Mouse (Mus musculus): ENCODE results near the gene Elf2. TPM values are rescaled to one million over a fixed set of nuclear protein-coding genes. Genes with fewer than 3 reads are reported as not detected.

Gene Elf2
- polyA plus RNA-seq, 1 experiment: 18.2 TPM

DNA sequence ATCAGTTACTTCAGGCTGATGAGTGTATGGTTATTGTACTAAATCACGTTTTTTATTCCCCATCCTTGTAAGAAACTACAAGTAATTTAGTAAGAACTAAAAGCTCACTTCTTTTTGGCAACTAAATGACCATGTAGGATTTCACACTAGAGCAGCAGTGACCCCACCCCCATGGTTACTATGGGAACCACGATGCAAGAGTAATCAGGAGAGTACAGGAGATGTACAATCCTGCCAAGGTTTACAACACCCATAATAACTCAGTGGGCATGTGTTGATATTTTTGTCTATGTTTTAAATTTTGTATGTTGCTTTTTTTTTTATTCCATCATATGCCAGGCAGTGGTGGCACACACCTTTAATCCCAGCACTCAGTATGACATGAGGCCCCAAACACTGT, 45.2 kb downstream of the Elf2 start:
- TF ChIP-seq MAX (IDR thresholded peaks at IDR 0.05; ENCODE audit: low read depth): no peak
- no peak for TF ChIP-seq TCF12 (IDR thresholded peaks at IDR 0.05; ENCODE audit: insufficient read depth, poor library complexity, severe bottlenecking)
- TF ChIP-seq USF1 (IDR thresholded peaks at IDR 0.05; ENCODE audit: low read depth): no peak
- no peak for TF ChIP-seq TCF3 (IDR thresholded peaks at IDR 0.05; ENCODE audit: insufficient read length, low read depth)
- no peak for TF ChIP-seq REST (IDR thresholded peaks at IDR 0.05; ENCODE audit: insufficient read depth, insufficient read length)
- no peak for TF ChIP-seq POLR2A (IDR thresholded peaks at IDR 0.05; ENCODE audit: insufficient read length, low read depth)
- no peak for TF ChIP-seq POLR2AphosphoS2 (IDR thresholded peaks at IDR 0.05; ENCODE audit: insufficient read length, low read depth)
- TF ChIP-seq MYOD1 (IDR thresholded peaks at IDR 0.05; ENCODE audit: control insufficient read depth in 1 of 3, insufficient read length in 2 of 3, low read depth in 2 of 3): no peak
- no peak for TF ChIP-seq E2F4 (IDR thresholded peaks at IDR 0.05; ENCODE audit: insufficient read depth)
- TF ChIP-seq CEBPB (IDR thresholded peaks at IDR 0.05; ENCODE audit: insufficient read depth, poor library complexity, severe bottlenecking): no peak
- Histone ChIP-seq H3K4me2 (ENCODE audit: low read depth) (no peak overlapping the region), H3K27me3 (ENCODE audit: control insufficient read depth, insufficient read depth, insufficient read length) (no peaks in the 10 kb centered on the region), H3K4me3 (no peak overlapping the region), H3K79me2 (ENCODE audit: control insufficient read depth, insufficient read depth) (no peaks in the 10 kb centered on the region), H3ac (ENCODE audit: control insufficient read depth, insufficient read length) (no peak overlapping the region), H3K36me3 (ENCODE audit: control insufficient read depth, insufficient read depth) (no peaks in the 10 kb centered on the region)

DNA sequence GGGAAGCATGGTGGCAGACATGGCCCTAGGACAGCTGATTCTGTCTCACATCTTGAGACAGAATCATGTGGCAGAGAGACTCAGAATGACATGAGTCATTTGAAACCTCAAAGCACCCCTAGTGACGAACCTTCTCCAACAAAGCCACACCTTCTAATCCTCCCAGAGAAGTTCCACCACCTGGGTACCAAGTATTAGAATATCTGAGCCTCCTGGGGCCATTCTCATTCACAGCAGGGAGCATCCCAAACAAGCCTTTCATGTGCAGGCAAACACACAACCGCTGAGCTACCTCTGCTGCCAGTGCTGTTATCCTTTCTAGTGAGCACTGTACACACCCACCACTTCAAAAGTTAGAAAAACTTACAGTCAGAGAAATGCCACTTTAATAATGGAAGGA, 46.2 kb downstream of the Elf2 start:
- no peak for TF ChIP-seq POLR2A (IDR thresholded peaks at IDR 0.05; ENCODE audit: insufficient read length, low read depth)
- no peak for TF ChIP-seq TCF12 (IDR thresholded peaks at IDR 0.05; ENCODE audit: insufficient read depth, poor library complexity, severe bottlenecking)
- no peak for TF ChIP-seq TCF3 (IDR thresholded peaks at IDR 0.05; ENCODE audit: insufficient read length, low read depth)
- no peak for TF ChIP-seq USF1 (IDR thresholded peaks at IDR 0.05; ENCODE audit: low read depth)
- no peak for TF ChIP-seq MYOG (IDR thresholded peaks at IDR 0.05; ENCODE audit: control insufficient read depth in 1 of 3, insufficient read depth in 1 of 3, insufficient read length in 2 of 3, low read depth in 2 of 3)
- TF ChIP-seq E2F4 (IDR thresholded peaks at IDR 0.05; ENCODE audit: insufficient read depth): no peak
- no peak for TF ChIP-seq CEBPB (IDR thresholded peaks at IDR 0.05; ENCODE audit: insufficient read depth, poor library complexity, severe bottlenecking)
- no peak for TF ChIP-seq REST (IDR thresholded peaks at IDR 0.05; ENCODE audit: insufficient read depth, insufficient read length)
- TF ChIP-seq MAX (IDR thresholded peaks at IDR 0.05; ENCODE audit: low read depth): no peak
- TF ChIP-seq MYOD1 (IDR thresholded peaks at IDR 0.05; ENCODE audit: control insufficient read depth in 1 of 3, insufficient read length in 2 of 3, low read depth in 2 of 3): no peak
- no peak for TF ChIP-seq POLR2AphosphoS2 (IDR thresholded peaks at IDR 0.05; ENCODE audit: insufficient read length, low read depth)
- TF ChIP-seq SRF (IDR thresholded peaks at IDR 0.05; ENCODE audit: control insufficient read depth, insufficient read length, low read depth): no peak
- Histone ChIP-seq H3ac (ENCODE audit: control insufficient read depth, insufficient read length) (no peak overlapping the region), H3K36me3 (ENCODE audit: control insufficient read depth, insufficient read depth) (no peaks in the 10 kb centered on the region), H3K4me3 (no peak overlapping the region), H3K4me2 (ENCODE audit: low read depth) (no peak overlapping the region), H3K27me3 (ENCODE audit: control insufficient read depth, insufficient read depth, insufficient read length) (no peaks in the 10 kb centered on the region), H3K79me2 (ENCODE audit: control insufficient read depth, insufficient read depth) (no peaks in the 10 kb centered on the region)

DNA sequence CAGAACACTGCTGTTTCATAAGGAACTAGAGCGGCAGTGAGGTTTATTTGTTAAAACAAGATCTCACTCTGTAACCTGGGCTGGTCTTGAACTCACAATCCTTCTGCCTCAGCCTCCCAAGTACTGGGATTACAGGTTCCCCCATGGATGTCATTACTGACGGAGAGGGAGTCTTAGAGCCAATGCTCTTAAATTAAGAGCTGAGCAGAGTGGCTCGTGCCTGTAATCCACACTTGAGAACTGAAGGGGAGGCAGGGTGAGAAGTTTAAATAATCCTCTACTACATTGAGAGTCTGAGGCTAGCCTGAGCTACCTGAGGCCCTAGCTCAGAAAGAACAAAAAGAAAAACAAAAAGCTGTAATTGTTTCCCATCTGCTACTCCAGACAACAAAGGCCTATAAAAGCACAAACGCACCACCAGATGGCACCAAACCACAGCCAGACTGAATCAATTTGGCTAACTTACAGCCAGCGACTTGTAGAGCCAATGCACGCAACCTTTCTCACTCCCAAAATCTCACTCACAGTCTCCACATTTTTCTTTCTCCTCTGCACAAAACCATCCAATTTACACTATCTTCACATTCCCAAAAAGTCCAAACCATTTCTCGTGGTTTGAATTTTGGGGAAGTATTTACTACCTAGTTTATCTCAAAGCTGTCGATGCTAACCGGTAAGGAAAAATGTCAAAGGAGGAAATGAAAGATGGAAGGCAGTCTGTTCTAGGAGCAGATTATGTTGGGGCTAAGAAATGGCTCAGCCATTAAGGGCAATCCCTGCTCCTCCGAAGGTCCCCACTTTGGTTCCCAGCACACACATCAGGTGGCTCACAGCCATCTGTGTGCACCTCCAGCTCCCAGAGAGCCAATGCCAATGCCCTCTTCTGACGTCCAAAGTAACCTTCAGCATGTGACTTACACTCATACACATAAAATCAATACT, 51.3 kb downstream of the Elf2 start:
- no peak overlapping the region for H3K4me2 ChIP-seq (ENCODE audit: low read depth)
- TF ChIP-seq TCF3 (IDR thresholded peaks at IDR 0.05; ENCODE audit: insufficient read length, low read depth) (no peak), MAX (IDR thresholded peaks at IDR 0.05; ENCODE audit: low read depth) (no peak), E2F4 (IDR thresholded peaks at IDR 0.05; ENCODE audit: insufficient read depth) (no peak), POLR2AphosphoS2 (IDR thresholded peaks at IDR 0.05; ENCODE audit: insufficient read length, low read depth) (no peak), MYOG (IDR thresholded peaks at IDR 0.05; ENCODE audit: control insufficient read depth in 1 of 3, insufficient read depth in 1 of 3, insufficient read length in 2 of 3, low read depth in 2 of 3) (no peak), CEBPB (IDR thresholded peaks at IDR 0.05; ENCODE audit: insufficient read depth, poor library complexity, severe bottlenecking) (no peak), USF1 (IDR thresholded peaks at IDR 0.05; ENCODE audit: low read depth) (no peak), TCF12 (IDR thresholded peaks at IDR 0.05; ENCODE audit: insufficient read depth, poor library complexity, severe bottlenecking) (no peak), REST (IDR thresholded peaks at IDR 0.05; ENCODE audit: insufficient read depth, insufficient read length) (no peak), POLR2A (IDR thresholded peaks at IDR 0.05; ENCODE audit: insufficient read length, low read depth) (no peak), SRF (IDR thresholded peaks at IDR 0.05; ENCODE audit: control insufficient read depth, insufficient read length, low read depth) (no peak), MYOD1 (IDR thresholded peaks at IDR 0.05; ENCODE audit: control insufficient read depth in 1 of 3, insufficient read length in 2 of 3, low read depth in 2 of 3) (no peak)
- no peaks in the 10 kb centered on the region for H3K27me3 ChIP-seq (ENCODE audit: control insufficient read depth, insufficient read depth, insufficient read length)
- H3K79me2 ChIP-seq (ENCODE audit: control insufficient read depth, insufficient read depth): no peaks in the 10 kb centered on the region
- no peak overlapping the region for H3K4me3 ChIP-seq
- H3K36me3 ChIP-seq (ENCODE audit: control insufficient read depth, insufficient read depth): no peaks in the 10 kb centered on the region
- no peak overlapping the region for H3ac ChIP-seq (ENCODE audit: control insufficient read depth, insufficient read length)

DNA sequence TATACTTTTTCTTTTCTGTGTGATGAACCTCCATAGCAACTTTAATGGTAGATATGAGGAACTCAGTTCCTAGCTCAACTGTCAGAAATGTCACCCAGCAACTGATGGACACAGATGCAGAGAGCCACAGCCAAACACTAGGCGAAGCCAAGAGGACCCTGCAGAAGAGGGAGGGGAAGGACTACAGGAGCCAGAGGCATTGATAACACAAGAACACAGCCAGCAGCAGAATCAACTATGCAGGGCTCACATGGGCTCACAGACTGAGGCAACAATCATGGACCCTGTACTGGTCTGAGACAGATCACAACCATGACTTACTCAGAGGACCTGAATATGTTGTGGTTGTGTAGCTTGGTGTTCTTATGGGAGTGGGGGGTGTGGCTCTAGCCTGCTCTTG, 56.1 kb downstream of the Elf2 start:
- TF ChIP-seq MYOG (IDR thresholded peaks at IDR 0.05; ENCODE audit: control insufficient read depth in 1 of 3, insufficient read depth in 1 of 3, insufficient read length in 2 of 3, low read depth in 2 of 3): no peak
- no peak for TF ChIP-seq E2F4 (IDR thresholded peaks at IDR 0.05; ENCODE audit: insufficient read depth)
- no peak for TF ChIP-seq TCF12 (IDR thresholded peaks at IDR 0.05; ENCODE audit: insufficient read depth, poor library complexity, severe bottlenecking)
- TF ChIP-seq TCF3 (IDR thresholded peaks at IDR 0.05; ENCODE audit: insufficient read length, low read depth): no peak
- Histone ChIP-seq H3K4me2 (ENCODE audit: low read depth) (no peak overlapping the region), H3K36me3 (ENCODE audit: control insufficient read depth, insufficient read depth) (no peaks in the 10 kb centered on the region), H3K4me3 (no peak overlapping the region), H3K27me3 (ENCODE audit: control insufficient read depth, insufficient read depth, insufficient read length) (no peaks in the 10 kb centered on the region), H3K79me2 (ENCODE audit: control insufficient read depth, insufficient read depth) (no peaks in the 10 kb centered on the region), H3ac (ENCODE audit: control insufficient read depth, insufficient read length) (no peak overlapping the region)
